Mouse (Mus musculus) left cerebral cortex, adult 2 months (tissue): ENCODE data around the gene Tbx1. TPM values are rescaled to one million over a fixed set of nuclear protein-coding genes. Genes with fewer than 3 reads are reported as not detected.

ENCODE experiments used
- DNase-seq, 2 experiments: peaks; one replicate each; pipeline ENCODE4 v3.0.0; 2021 to 2022; ENCODE audit warnings: low spot score in 2 of 2, mixed read lengths in 1 of 2; ENCODE audit errors: extremely low spot score in 1 of 2
- H3K27ac ChIP-seq: fragments of 200-600 bp; 2 replicates; pipeline ENCODE4 v1.8.1; 2022
- H3K4me3 ChIP-seq: fragments of 200-600 bp; 2 replicates; pipeline ENCODE4 v1.8.1; 2022
- CTCF ChIP-seq: fragments of 200-600 bp; IDR thresholded peaks from 2 replicates; pipeline ENCODE4 v1.8.1; 2022; ENCODE audit warnings: antibody characterized with exemption, mild to moderate bottlenecking, moderate library complexity
- intact Hi-C: fragments of 180-260 bp; cut with DNase I; formaldehyde crosslinking; loops from one replicate; pipeline ENCODE4 v1.15.1; 2025
- total RNA-seq, 2 experiments: library from RNA; stranded (reverse); gene quantifications; 2 replicates each; pipeline ENCODE4 v1.2.3; 2021

Gene Tbx1
- total RNA-seq, 2 experiments from 2014 or later: 1.1 to 2.0 TPM

DNA sequence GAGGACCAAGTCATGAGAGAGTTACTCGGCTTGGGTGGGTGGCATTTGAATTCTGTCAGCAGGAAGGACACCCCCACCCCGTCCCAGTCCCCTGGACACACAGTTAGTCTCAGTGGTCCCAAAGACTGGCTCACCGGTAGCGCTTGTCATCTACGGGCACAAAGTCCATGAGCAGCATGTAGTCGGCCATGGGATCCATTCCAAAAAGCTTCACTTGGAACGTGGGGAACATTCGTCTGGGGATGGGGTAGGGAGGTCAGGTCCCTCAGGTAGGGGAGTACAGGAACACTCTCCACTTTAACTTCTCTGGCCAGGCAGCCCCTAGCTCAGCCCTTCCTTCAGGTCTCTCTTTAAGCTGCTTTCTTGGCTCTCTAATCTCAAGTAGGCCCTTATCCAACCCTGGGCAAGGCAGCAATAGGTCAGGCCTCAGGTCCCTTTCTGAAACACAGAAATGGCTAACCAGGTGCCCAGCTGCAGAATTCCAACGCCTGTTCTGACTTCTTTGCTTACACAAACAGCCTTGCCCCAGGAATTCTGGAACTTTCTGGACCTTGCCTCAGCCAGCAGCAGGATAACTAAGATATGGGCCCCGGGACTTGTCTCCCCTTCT, 5.5 kb downstream of the Tbx1 start:
- intact Hi-C loops: no loop called here
- no peak overlapping the region for H3K4me3 ChIP-seq
- no peak for DNase-seq
- no peak for TF ChIP-seq CTCF
- no peak overlapping the region for H3K27ac ChIP-seq

DNA sequence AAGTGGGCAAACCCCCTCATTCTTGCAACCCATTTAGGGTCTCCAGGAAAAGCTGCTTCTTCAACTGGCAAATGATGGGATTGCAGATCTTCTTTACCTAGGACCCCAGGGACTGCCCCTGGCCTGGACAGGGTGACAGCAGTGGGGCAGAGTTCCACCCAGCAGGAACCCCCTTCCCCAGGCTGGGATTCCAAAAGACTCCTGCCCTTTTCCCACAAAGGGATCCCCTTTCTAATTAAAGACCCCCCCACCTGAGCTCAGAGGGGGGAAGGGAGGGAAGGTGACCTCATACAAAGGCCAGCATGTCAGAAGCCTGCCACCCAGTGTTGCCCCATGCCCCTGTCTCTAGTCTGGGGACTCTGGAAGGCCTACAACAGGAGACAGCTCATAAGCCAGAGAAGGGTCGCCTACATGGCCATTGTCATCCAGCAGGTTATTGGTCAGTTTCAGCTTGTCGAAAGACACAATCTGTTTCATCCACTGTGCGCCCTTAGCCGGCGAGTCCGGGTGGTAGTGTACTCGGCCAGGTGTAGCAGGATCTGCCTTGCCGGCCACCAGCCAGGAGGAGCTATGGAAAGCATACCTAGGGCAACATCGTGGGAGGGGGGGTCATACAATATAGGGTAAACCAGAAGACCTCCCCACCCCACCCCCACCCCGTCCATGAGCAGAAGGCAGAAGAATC, 6.7 kb downstream of the Tbx1 start:
- H3K4me3 ChIP-seq: no peak overlapping the region
- no peak for TF ChIP-seq CTCF
- intact Hi-C loops: no loop called here
- DNase-seq: no peak
- no peak overlapping the region for H3K27ac ChIP-seq

DNA sequence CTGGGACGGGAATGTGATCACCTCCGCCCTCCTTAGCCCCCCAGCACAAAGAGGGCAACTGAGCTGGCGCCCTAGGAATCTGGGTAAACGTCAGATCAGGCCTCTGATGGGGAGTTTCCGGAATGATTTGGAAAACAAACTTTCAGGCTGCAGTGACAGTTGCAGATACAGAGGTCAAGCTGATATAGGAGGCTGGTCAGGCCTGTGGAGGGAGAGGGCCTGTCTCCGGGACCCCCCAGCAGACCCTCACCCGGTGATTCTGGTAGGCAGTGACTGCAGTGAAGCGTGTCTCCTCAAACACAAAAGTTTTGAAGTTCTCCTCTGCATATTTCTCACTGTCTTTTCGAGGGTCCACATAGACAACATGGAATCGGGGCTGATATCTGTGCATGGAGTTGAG, 7.3 kb downstream of the Tbx1 start:
- no peak for DNase-seq
- no peak overlapping the region for H3K4me3 ChIP-seq
- TF ChIP-seq CTCF: no peak
- intact Hi-C loops: no loop called here
- H3K27ac ChIP-seq: no peak overlapping the region

DNA sequence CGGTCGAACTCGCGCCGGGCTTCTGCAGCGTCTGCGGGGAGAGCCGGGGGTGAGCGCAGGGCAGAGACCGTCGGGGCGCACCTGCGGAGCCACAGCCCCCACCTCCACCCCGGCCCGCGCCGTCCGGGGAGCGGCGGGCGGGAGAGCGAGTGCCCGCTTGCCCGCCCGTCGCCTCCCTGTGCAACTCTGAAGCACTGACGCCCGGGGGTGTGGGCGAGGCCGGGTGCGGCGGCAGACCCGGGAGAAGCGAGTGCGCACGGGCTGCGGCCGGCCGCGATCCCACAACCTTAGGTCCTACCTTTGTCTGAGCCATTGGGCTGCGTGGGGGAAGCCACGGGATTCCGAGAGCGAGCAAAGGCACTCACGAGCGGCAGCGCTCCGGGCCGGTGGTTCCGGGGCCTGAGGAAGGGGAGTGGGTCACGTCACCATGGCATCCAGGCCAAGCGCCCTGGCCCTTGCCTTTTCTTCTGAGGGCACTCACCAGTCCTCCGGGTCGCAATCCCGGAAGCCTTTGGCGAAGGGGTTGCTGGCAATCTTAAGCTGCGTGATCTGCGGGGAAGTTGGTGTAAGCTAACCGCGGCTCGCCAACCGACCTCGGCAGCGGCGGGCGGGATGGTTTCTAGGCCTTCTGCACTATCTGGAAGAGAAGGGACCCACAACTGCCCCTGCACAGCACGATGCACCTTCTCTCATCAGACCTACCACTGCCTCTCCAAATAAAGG, 7.9 kb downstream of the Tbx1 start:
- Histone ChIP-seq H3K27ac (no peak overlapping the region), H3K4me3 (no peak overlapping the region; the same call in 1 of the 2 replicates)
- intact Hi-C loops: no loop called here
- TF ChIP-seq CTCF: no peak
- no peak for DNase-seq

DNA sequence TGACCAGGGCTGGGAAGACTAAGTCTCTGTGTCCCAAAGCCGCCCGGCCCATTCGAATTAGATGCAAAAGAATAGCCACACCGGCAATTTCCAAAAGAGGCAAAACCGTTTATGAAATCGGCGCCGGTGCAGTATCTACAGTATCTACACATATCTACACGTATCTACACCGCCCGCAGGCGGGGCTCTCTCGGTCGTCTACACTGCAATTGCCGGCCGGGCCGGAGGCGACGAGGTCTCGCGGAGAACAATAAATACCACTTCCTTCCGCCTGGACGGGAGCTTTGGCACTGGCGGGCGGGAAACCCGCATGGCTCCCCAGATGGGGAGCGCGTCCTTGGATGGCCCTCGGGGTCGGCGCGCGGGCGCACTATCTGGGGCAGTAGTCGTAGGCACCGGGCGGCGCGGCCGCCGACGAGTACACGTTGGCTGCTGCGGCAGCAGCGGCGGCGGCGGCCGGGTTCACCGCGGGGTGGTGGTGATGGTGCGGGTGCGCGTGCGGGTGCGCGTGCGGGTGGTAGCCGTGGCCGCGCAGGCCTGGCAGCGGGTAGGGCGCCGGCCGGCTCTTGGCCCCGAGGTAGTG, 8.8 kb downstream of the Tbx1 start:
- no peak for DNase-seq
- intact Hi-C loops: no loop called here
- no peak for TF ChIP-seq CTCF

DNA sequence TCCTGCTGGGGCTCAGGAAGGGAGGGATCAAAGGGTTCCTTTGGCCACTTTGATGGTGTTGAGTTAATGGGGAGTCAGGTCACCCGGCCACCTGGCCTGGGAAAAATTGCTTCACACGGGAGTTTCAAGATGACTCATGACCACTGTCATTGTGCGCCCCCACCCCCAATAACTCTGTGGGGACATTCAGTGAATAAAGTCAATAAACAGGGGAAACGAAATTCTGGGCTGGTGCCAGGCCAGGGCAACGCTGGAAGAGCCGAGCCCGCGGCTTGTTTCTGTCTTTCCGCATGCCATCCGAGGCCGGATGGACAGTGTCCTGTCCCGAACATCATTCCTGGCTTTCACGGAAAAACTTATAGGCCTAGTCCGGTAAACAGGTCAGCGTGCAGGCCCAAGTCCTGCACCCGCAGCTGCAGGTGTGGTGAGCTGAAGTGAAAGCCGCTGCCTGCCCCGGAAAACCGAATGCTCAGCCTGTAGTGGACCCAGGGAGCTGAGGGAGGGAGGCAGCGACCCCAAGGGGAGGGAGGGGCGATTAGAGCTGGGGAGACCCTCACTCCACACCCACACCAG, 9.3 kb downstream of the Tbx1 start:
- Histone ChIP-seq H3K27ac (no peak overlapping the region), H3K4me3 (peak overlapping the region; percentile 30)
- TF ChIP-seq CTCF: no peak
- no peak for DNase-seq
- intact Hi-C loops: no loop called here

More for the DNA sequence above, 8.8 kb downstream of the Tbx1 start:
- Histone ChIP-seq H3K4me3 (peak overlapping the region; percentile 30), H3K27ac (no peak overlapping the region)

DNA sequence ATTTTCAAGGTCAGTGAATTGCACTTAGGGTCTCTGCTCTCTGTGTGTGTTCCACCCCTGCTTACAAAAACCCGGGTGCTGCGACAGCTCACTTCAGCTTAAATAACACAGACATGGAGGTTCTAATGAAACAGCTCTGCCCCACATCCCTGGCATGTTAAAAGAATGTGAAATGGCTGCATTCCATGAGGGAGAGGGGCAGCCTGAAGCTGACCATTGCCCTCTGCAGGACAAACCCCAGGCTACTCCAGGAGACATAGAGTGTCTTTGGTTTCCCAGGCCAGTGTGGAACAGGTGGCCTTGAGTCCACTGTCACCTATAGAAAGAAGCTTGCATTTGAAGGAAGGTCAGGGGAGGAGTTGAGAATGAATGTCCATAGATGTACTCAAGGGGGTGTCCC, 10.1 kb downstream of the Tbx1 start:
- no peak for DNase-seq
- TF ChIP-seq CTCF: no peak; the same call in 1 of the 2 replicates
- intact Hi-C loops: no loop called here
- Histone ChIP-seq H3K4me3 (no peak overlapping the region), H3K27ac (no peak overlapping the region)

DNA sequence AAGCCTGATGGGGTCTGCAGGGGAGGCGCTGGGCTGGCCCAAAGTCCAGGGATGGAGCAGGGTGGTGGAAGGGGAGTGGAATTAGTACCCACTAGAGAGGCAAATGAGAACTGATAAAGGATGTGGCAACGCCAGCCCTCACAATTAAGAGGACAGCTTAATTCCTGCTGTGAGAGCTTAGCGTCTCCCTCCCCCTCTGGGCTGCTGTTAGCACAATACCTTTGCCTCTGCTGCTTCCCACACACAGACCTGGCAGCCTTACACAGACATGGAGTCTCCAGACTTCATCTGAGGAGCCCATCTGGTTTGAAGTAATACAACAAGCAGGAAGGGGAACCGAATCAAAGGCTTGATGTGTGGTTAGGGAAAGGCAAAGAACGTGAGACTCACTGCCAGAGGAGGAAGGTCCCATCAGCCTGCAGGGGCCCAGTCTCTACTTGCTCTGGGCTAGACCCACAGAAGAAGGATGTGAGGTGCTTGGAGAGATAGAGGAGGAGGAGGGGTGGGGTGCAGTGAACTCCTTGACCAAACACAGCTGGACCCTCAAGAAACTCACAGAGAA, 12.8 kb downstream of the Tbx1 start:
- DNase-seq: no peak
- intact Hi-C loops: no loop called here

DNA sequence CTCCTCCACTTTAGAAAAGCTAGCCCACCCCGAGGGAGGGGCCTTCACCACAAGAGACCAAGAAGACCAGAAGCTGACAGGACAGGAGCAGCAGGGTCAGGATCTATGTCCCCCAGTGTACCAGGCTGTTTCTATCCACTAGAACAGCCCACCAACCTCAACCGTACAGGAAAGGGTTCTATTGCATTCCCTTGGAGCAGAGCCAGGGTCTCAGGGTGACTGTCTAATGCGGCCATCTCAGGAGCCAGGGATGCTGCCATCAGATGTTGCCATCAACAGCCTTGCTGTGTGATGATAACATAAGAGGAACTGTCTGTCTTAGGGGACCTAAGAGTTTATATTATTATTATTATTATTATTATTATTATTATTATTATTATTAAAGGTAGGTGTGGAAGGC, 13.4 kb downstream of the Tbx1 start:
- Histone ChIP-seq H3K4me3 (no peak overlapping the region), H3K27ac (no peak overlapping the region)
- DNase-seq: no peak
- intact Hi-C loops: no loop called here
- no peak for TF ChIP-seq CTCF

More for the DNA sequence above, 12.8 kb downstream of the Tbx1 start:
- Histone ChIP-seq H3K4me3 (no peak overlapping the region), H3K27ac (no peak overlapping the region)
- TF ChIP-seq CTCF: no peak

DNA sequence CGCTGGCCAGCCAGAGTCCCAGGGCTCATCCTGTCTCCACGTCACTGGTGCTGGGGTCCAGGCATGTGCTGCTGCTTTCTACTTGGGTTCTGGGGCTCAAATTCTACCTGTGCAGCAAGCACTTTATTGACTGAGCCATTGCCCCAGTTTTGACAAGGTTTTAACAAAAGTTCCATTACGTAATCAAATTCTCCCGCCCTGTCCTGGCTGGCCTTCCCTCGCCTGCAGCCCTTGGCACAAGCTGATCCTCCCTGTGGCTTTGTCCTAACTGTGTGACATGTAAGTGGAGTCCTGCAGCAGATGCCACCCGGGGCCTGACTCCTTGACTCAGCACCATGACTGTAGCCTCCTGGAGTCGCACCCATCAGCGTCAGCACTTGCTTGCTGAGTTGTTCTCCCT, 16.3 kb downstream of the Tbx1 start:
- Histone ChIP-seq H3K27ac (no peak overlapping the region), H3K4me3 (no peak overlapping the region)
- TF ChIP-seq CTCF: no peak
- no peak for DNase-seq
- intact Hi-C loops: no loop called here

DNA sequence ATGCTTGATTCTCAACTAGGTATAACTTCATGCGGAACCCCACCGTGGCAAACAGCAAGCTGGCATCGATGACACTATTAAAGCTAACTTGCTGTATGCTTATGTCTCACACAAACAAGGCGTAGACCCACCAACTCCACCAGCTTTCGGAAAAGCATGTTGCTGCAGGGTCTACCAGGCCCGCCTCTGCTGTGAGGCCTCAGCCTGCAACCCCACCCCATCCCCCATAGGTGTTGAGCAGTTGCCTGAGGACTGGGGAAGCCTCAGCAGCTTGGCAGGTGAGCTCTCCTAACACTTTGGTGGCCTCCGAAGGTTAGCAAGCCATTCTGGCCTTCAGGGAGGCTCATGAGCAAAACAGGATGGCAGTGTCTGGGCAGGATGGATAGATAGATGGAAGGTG, 21.9 kb downstream of the Tbx1 start:
- no peak overlapping the region for H3K27ac ChIP-seq
- intact Hi-C loops: no loop called here
- no peak for DNase-seq
- no peak overlapping the region for H3K4me3 ChIP-seq
- TF ChIP-seq CTCF: no peak

DNA sequence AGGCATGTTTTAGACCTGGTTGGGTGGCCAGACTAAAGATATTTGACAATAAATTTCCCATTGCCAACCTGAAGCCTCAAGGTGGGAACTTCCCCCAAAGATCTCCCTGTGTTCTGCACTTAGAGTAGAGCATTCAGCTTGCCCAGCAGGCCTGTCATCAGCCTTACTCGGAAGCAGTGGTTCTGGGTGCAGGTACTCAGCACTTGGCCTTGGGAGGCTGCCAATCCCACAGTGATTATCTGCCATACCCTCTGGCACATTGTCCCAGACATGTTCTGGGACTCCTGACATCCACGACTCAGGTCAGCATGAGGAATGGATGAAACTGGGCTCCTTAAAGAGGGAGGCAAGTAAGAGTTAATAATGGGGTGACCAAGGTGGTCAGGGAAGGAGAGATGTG, 26.0 kb downstream of the Tbx1 start:
- no peak for TF ChIP-seq CTCF
- intact Hi-C loops: no loop called here
- no peak for DNase-seq
- H3K4me3 ChIP-seq: no peak overlapping the region
- no peak overlapping the region for H3K27ac ChIP-seq
